Mouse (Mus musculus) CH12.LX (cell line): Measurements from ENCODE around the gene Gm45618. TPM values are rescaled to one million over a fixed set of nuclear protein-coding genes. Genes with fewer than 3 reads are reported as not detected.

Experiments
- DNase-seq: peaks from one replicate; pipeline ENCODE4 v3.0.0-alpha.2; 2013; ENCODE audit errors: extremely low read depth
- H3K27ac ChIP-seq: 2 replicates; pipeline ENCODE4 v1.5.1; 2012; ENCODE audit warnings: low read depth, mild to moderate bottlenecking, control low read depth, moderate library complexity; ENCODE audit not compliant: insufficient read depth
- H3K27me3 ChIP-seq: replicated peaks from 2 replicates; pipeline ENCODE3; 2012; ENCODE audit warnings: inconsistent platforms
- H3K36me3 ChIP-seq, 2 experiments: replicated peaks in 1 of 2; 2 replicates each; pipeline versions ENCODE3 to v1.6.1; 2012; ENCODE audit warnings: inconsistent platforms in 1 of 2, low read length in 1 of 2, mild to moderate bottlenecking in 1 of 2, mixed read lengths in 1 of 2, moderate library complexity in 1 of 2; ENCODE audit not compliant: control insufficient read depth in 1 of 2, insufficient read depth in 1 of 2
- H3K4me1 ChIP-seq, 2 experiments: 2 replicates each; pipeline ENCODE4 v1.6.1; 2012; ENCODE audit warnings: inconsistent platforms in 1 of 2, moderate library complexity in 1 of 2; ENCODE audit not compliant: insufficient read depth in 2 of 2, control insufficient read depth in 1 of 2
- H3K4me2 ChIP-seq: 2 replicates; pipeline ENCODE4 v1.6.1; 2012; ENCODE audit warnings: low read depth, mild to moderate bottlenecking, control low read depth; ENCODE audit not compliant: poor library complexity, insufficient read depth, severe bottlenecking
- H3K4me3 ChIP-seq, 3 experiments: fragments of 150-350 bp in 1 of 3; sonication (generic) in 1 of 3; replicated peaks in 1 of 3; 2 replicates each; pipeline versions ENCODE3 to v1.5.1; 2011 to 2012; ENCODE audit warnings: low read depth in 2 of 3, low read length in 2 of 3, mild to moderate bottlenecking in 2 of 3, moderate library complexity in 2 of 3, control low read depth in 1 of 3, improper control_type of control experiment in 1 of 3, inconsistent platforms in 1 of 3, mixed read lengths in 1 of 3; ENCODE audit not compliant: poor library complexity in 1 of 3
- H3K79me2 ChIP-seq: replicated peaks from 2 replicates; pipeline ENCODE4 v1.6.1; 2012; ENCODE audit warnings: mild to moderate bottlenecking, moderate library complexity; ENCODE audit not compliant: control insufficient read depth, poor library complexity, insufficient read depth, severe bottlenecking; ENCODE audit errors: extremely low read depth
- H3K9ac ChIP-seq: 2 replicates; pipeline ENCODE4 v1.6.1; 2012; ENCODE audit warnings: low read depth, mild to moderate bottlenecking, control low read depth, moderate library complexity; ENCODE audit not compliant: insufficient read depth
- H3K9me3 ChIP-seq: replicated peaks from 2 replicates; pipeline ENCODE3; 2012; ENCODE audit warnings: low read length, inconsistent platforms, mixed read lengths
- CHD2 ChIP-seq: IDR thresholded peaks from 2 replicates; pipeline ENCODE4 v1.6.1; 2011; ENCODE audit warnings: low read length, improper control_type of control experiment
- CTCF ChIP-seq, 2 experiments: IDR thresholded peaks in 1 of 2; conservative IDR thresholded peaks in 1 of 2; 2 replicates each; pipeline ENCODE4 v1.5.1; 2011 to 2012; ENCODE audit warnings: low read depth in 2 of 2, low read length in 2 of 2, improper control_type of control experiment in 1 of 2, inconsistent platforms in 1 of 2, mild to moderate bottlenecking in 1 of 2, moderate library complexity in 1 of 2
- ELF1 ChIP-seq: IDR thresholded peaks from 2 replicates; pipeline ENCODE4 v1.6.1; 2014; ENCODE audit warnings: low read depth, mild to moderate bottlenecking, inconsistent platforms, low read length, improper control_type of control experiment
- GABPA ChIP-seq: IDR thresholded peaks from 2 replicates; pipeline ENCODE4 v1.6.1; 2012; ENCODE audit warnings: low read depth, low read length, improper control_type of control experiment, inconsistent platforms; ENCODE audit not compliant: insufficient replicate concordance
- IRF4 ChIP-seq: IDR thresholded peaks from 2 replicates; pipeline ENCODE4 v1.6.1; 2014; ENCODE audit warnings: low read depth, mild to moderate bottlenecking, inconsistent platforms, low read length, improper control_type of control experiment
- JUN ChIP-seq: IDR thresholded peaks from 2 replicates; pipeline ENCODE4 v1.6.1; 2011; ENCODE audit warnings: low read depth, mild to moderate bottlenecking, low read length, improper control_type of control experiment, moderate library complexity; ENCODE audit not compliant: insufficient read depth
- KAT2A ChIP-seq: IDR thresholded peaks from 2 replicates; pipeline ENCODE4 v1.6.1; 2012; ENCODE audit warnings: low read length, improper control_type of control experiment, inconsistent platforms; ENCODE audit not compliant: insufficient replicate concordance
- MAFK ChIP-seq: IDR thresholded peaks from 2 replicates; pipeline ENCODE4 v1.6.1; 2011; ENCODE audit warnings: low read length, improper control_type of control experiment; ENCODE audit not compliant: insufficient replicate concordance
- MAX ChIP-seq: IDR thresholded peaks from 2 replicates; pipeline ENCODE4 v1.6.1; 2011; ENCODE audit warnings: low read length, improper control_type of control experiment
- MAZ ChIP-seq: IDR thresholded peaks from 2 replicates; pipeline ENCODE4 v1.6.1; 2012; ENCODE audit warnings: low read depth, mild to moderate bottlenecking, inconsistent platforms, low read length, improper control_type of control experiment, moderate library complexity
- MEF2A ChIP-seq: IDR thresholded peaks from 2 replicates; pipeline ENCODE4 v1.6.1; 2014; ENCODE audit warnings: low read depth, mild to moderate bottlenecking, inconsistent platforms, low read length, improper control_type of control experiment, borderline replicate concordance
- MXI1 ChIP-seq: IDR thresholded peaks from 2 replicates; pipeline ENCODE4 v1.6.1; 2011; ENCODE audit warnings: mild to moderate bottlenecking, low read depth, low read length, improper control_type of control experiment
- MYC ChIP-seq: IDR thresholded peaks from 2 replicates; pipeline ENCODE4 v1.6.1; 2011; ENCODE audit warnings: low read depth, mild to moderate bottlenecking, improper control_type of control experiment, low read length
- NELFE ChIP-seq: IDR thresholded peaks from 2 replicates; pipeline ENCODE4 v1.6.1; 2011; ENCODE audit warnings: low read depth, low read length, improper control_type of control experiment
- NRF1 ChIP-seq: IDR thresholded peaks from 2 replicates; pipeline ENCODE4 v1.6.1; 2014; ENCODE audit warnings: low read depth, mild to moderate bottlenecking, inconsistent platforms, low read length, improper control_type of control experiment, moderate library complexity
- POLR2AphosphoS2 ChIP-seq: IDR thresholded peaks from 2 replicates; pipeline ENCODE4 v1.6.1; 2011; ENCODE audit warnings: low read depth, low read length, improper control_type of control experiment
- RAD21 ChIP-seq: IDR thresholded peaks from 2 replicates; pipeline ENCODE4 v1.6.1; 2011; ENCODE audit warnings: low read depth, mild to moderate bottlenecking, low read length, improper control_type of control experiment, moderate library complexity
- RCOR1 ChIP-seq: conservative IDR thresholded peaks from 2 replicates; pipeline ENCODE4 v1.6.1; 2012; ENCODE audit warnings: low read depth, mild to moderate bottlenecking, inconsistent platforms, low read length, improper control_type of control experiment
- SIN3A ChIP-seq: IDR thresholded peaks from 2 replicates; pipeline ENCODE4 v1.6.1; 2012; ENCODE audit warnings: low read length, improper control_type of control experiment, inconsistent platforms
- SMC3 ChIP-seq: IDR thresholded peaks from 2 replicates; pipeline ENCODE4 v1.6.1; 2011; ENCODE audit warnings: low read depth, low read length, improper control_type of control experiment
- TBP ChIP-seq: conservative IDR thresholded peaks from 2 replicates; pipeline ENCODE4 v1.6.1; 2011; ENCODE audit warnings: low read depth, low read length, improper control_type of control experiment
- UBTF ChIP-seq: IDR thresholded peaks from 2 replicates; pipeline ENCODE4 v1.6.1; 2012; ENCODE audit warnings: low read depth, mild to moderate bottlenecking, inconsistent platforms, low read length, improper control_type of control experiment, moderate library complexity
- USF1 ChIP-seq: IDR thresholded peaks from 2 replicates; pipeline ENCODE4 v1.6.1; 2014; ENCODE audit warnings: low read depth, mild to moderate bottlenecking, inconsistent platforms, low read length, improper control_type of control experiment
- USF2 ChIP-seq: conservative IDR thresholded peaks from 2 replicates; pipeline ENCODE4 v1.6.1; 2011; ENCODE audit warnings: low read depth, low read length, improper control_type of control experiment
- ZNF384 ChIP-seq: IDR thresholded peaks from 2 replicates; pipeline ENCODE4 v1.6.1; 2012; ENCODE audit warnings: low read depth, low read length, improper control_type of control experiment, inconsistent platforms
- dilution Hi-C: fragments of 300-500 bp; cut with MboI; formaldehyde crosslinking; loops from 2 replicates; pipeline ENCODE4 v1.14.3; 2020; ENCODE audit warnings: low sequenced_read_pairs; ENCODE audit not compliant: extremely low pct_unique_long_range_greater_than_20kb, extremely low pct_ligation_motif_present
- in situ Hi-C: fragments of 300-500 bp; cut with MboI; formaldehyde crosslinking; loops from 3 replicates; pipeline ENCODE4 v1.14.3; 2019; ENCODE audit warnings: low sequenced_read_pairs, low pct_ligation_motif_present, low pct_unique_long_range_greater_than_20kb, mixed read lengths
- polyA plus RNA-seq: library from polyadenylated mRNA; unstranded; fragments of >175 nt; gene quantifications from 2 replicates; pipeline ENCODE4 v1.2.1, GENCODE M21; 2012; ENCODE audit warnings: low read depth; ENCODE audit not compliant: insufficient read length
- total RNA-seq, 2 experiments: library from RNA; depleted of rRNA; stranded (reverse); fragments of 300-350 nt in 1 of 2; fragments of >200 nt in 1 of 2; gene quantifications; 2 replicates each; pipeline ENCODE4 v1.2.3; 2012 to 2014

Gm45618 gene
- total and polyA plus RNA-seq, 3 experiments = not detected

GRCm38 (mm10) chr7:142091848-142092247 lies 28.7 kb downstream of the Gm45618 start:
- no peak for DNase-seq
- peaks cover 83% of the 10 kb centered on the region for H3K27me3 ChIP-seq
- no peaks in the 10 kb centered on the region for H3K79me2 ChIP-seq
- peaks cover 5 to 19% of the 10 kb centered on the region in 2 experiments; a peak in 3 of 4 replicates for H3K4me1 ChIP-seq
- no peak overlapping the region for H3K4me3 ChIP-seq
- dilution Hi-C loops (no loop called here), in situ Hi-C loops (no loop called here)
- no peak overlapping the region for H3K9ac ChIP-seq
- no peak for TF ChIP-seq KAT2A
- TF ChIP-seq IRF4 = no peak
- TF ChIP-seq POLR2AphosphoS2 = no peak
- no peak for TF ChIP-seq NRF1
- TF ChIP-seq MAZ = no peak
- no peak for TF ChIP-seq USF2
- no peak for TF ChIP-seq NELFE
- TF ChIP-seq MAX = no peak
- no peak for TF ChIP-seq TBP
- TF ChIP-seq JUN = no peak
- TF ChIP-seq ELF1 = no peak
- TF ChIP-seq USF1 = no peak
- no peak for TF ChIP-seq RCOR1
- TF ChIP-seq SMC3 = no peak
- no peak for TF ChIP-seq GABPA
- H3K9me3 ChIP-seq = no peaks in the 10 kb centered on the region
- H3K4me2 ChIP-seq = no peak overlapping the region
- H3K36me3 ChIP-seq = peaks cover 2 to 4% of the 10 kb centered on the region in 2 experiments
- no peak overlapping the region for H3K27ac ChIP-seq

- Histone ChIP-seq H3K9ac (no peak overlapping the region), H3K27me3 (peaks cover 70% of the 10 kb centered on the region), H3K9me3 (no peaks in the 10 kb centered on the region), H3K27ac (no peak overlapping the region), H3K4me2 (no peak overlapping the region), H3K4me1 (peaks cover 5 to 13% of the 10 kb centered on the region in 2 experiments; a peak in 3 of 4 replicates), H3K79me2 (no peaks in the 10 kb centered on the region), H3K36me3 (peaks cover 2 to 11% of the 10 kb centered on the region in 2 experiments), H3K4me3 (no peak overlapping the region)
- dilution Hi-C loops = no loop called here
- in situ Hi-C loops = no loop called here
- DNase-seq = no peak
- TF ChIP-seq CTCF (conservative IDR thresholded peaks at IDR 0.05 in 1 of 2, IDR thresholded peaks at IDR 0.05 in 1 of 2; ENCODE audit: low read depth in 2 of 2, low read length in 2 of 2) = no peak
- TF ChIP-seq MEF2A = no peak
- no peak for TF ChIP-seq JUN
- no peak for TF ChIP-seq MAFK
- TF ChIP-seq MXI1 = no peak
- no peak for TF ChIP-seq MAZ
- no peak for TF ChIP-seq CHD2
- no peak for TF ChIP-seq USF1
- no peak for TF ChIP-seq SMC3
- no peak for TF ChIP-seq SIN3A
- TF ChIP-seq ZNF384 = no peak
- TF ChIP-seq ELF1 = no peak
- no peak for TF ChIP-seq IRF4
- TF ChIP-seq POLR2AphosphoS2 = no peak
- no peak for TF ChIP-seq MYC
- TF ChIP-seq GABPA = no peak
- no peak for TF ChIP-seq UBTF
- TF ChIP-seq RAD21 = no peak
These were observed 30.7 kb downstream of the Gm45618 start for GRCm38 (mm10) chr7:142089648-142090447.
